Mouse (Mus musculus) MEL (cell line): Measurements from ENCODE around the gene Spsb2.

ENCODE experiments used
- NELFE ChIP-seq: IDR thresholded peaks from 2 replicates; pipeline ENCODE4 v1.6.1; 2011; ENCODE audit warnings: low read depth, low read length, improper control_type of control experiment
- POLR2A ChIP-seq, 2 experiments: IDR thresholded peaks; 2 replicates each; pipeline ENCODE4 v1.6.1; 2011 to 2012; ENCODE audit warnings: low read length in 2 of 2, mild to moderate bottlenecking in 2 of 2, control low read depth in 1 of 2, improper control_type of control experiment in 1 of 2, low read depth in 1 of 2, moderate library complexity in 1 of 2; ENCODE audit not compliant: control insufficient read depth in 1 of 2, insufficient read depth in 1 of 2, poor library complexity in 1 of 2
- TAL1 ChIP-seq: IDR thresholded peaks from 2 replicates; pipeline ENCODE4 v1.6.1; 2012; ENCODE audit warnings: mild to moderate bottlenecking, inconsistent platforms, low read length, moderate library complexity, mixed read lengths
- USF1 ChIP-seq: IDR thresholded peaks from 2 replicates; pipeline ENCODE4 v1.6.1; 2014; ENCODE audit warnings: low read depth, mild to moderate bottlenecking, inconsistent platforms, low read length, improper control_type of control experiment, moderate library complexity

GRCm38 (mm10) chr6:124817563-124817962, 9.1 kb downstream of the Spsb2 start:
- TF ChIP-seq TAL1 (no peak), POLR2A (IDR thresholded peaks at IDR 0.05; ENCODE audit: control insufficient read depth in 1 of 2, insufficient read depth in 1 of 2, low read depth in 1 of 2, low read length in 2 of 2, poor library complexity in 1 of 2) (no peak), USF1 (no peak), NELFE (no peak)
